Mouse (Mus musculus) CD4-positive helper T cell, adult 2 months (primary cell): ENCODE measurements at regions not wholly inside any gene's neighbourhood (a gene's known extent, or its start where the extent isn't known, plus 50 kb on each side); places are given as distances from the start of the nearest gene placed in this dataset.

Source experiments
- DNase-seq: peaks from one replicate; pipeline ENCODE4 v3.0.0-alpha.2; 2012; ENCODE audit warnings: low read depth, missing footprints, low spot score

GRCm38 (mm10) chr4:125765171-125765570 lies 259.2 kb upstream of the Csf3r start:
- no peak for DNase-seq

GRCm38 (mm10) chr4:125777126-125777525 lies 247.2 kb upstream of the Csf3r start:
- no peak for DNase-seq

GRCm38 (mm10) chr4:125780113-125780512 lies 244.2 kb upstream of the Csf3r start:
- no peak for DNase-seq

- DNase-seq = no peak
These were observed 243.3 kb upstream of the Csf3r start for GRCm38 (mm10) chr4:125780921-125781487.

DNA sequence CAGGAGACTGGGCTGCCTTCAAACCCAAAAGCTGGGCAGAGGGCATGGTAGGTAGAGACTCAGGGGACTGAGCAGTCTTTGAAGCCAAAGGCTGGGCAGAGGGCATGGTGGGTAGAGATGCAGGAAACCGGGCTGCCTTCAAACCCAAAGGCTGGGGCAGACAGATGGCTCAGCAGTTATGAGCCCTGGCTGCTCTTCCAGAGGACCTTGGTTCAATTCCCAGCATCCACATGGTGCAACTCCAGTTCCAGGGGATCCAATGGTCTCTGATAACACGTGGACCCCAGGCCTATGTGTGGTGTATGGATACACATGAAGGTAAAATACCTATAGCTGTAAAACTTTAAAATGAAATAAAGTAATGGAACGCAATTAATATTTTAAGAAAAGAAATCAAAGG lies 242.0 kb upstream of the Csf3r start:
- DNase-seq = no peak

- DNase-seq = no peak
These were observed 238.3 kb upstream of the Csf3r start for GRCm38 (mm10) chr4:125786083-125786482.

- no peak for DNase-seq
These were observed 229.7 kb upstream of the Csf3r start for GRCm38 (mm10) chr4:125794679-125795078.

GRCm38 (mm10) chr4:125807923-125808322 lies 216.4 kb upstream of the Csf3r start:
- no peak for DNase-seq

GRCm38 (mm10) chr4:125809446-125810108 lies 214.8 kb upstream of the Csf3r start:
- DNase-seq = no peak

- DNase-seq = no peak
These were observed 214.1 kb upstream of the Csf3r start for GRCm38 (mm10) chr4:125810247-125810646.

- no peak for DNase-seq
These were observed 210.0 kb upstream of the Csf3r start for GRCm38 (mm10) chr4:125814311-125814710.

DNA sequence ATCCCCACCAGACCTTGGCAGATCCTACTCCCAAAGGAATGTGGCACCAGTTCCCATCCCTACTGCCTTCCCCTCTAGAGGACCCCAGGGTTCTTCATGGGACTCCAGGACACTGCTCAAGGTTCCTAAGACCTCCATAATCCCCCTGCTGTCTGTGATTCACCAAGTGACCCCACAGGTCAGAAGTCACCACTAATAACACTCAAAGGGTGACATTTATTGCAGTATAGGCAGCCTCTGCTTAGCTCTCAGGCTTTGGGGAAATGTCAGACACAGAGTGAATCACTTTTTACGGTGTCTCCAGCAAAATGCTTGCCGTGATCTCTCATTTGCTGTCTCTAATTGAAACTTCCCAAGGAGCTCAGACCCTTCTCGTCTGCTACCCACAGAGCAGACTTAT lies 209.1 kb upstream of the Csf3r start:
- no peak for DNase-seq

DNA sequence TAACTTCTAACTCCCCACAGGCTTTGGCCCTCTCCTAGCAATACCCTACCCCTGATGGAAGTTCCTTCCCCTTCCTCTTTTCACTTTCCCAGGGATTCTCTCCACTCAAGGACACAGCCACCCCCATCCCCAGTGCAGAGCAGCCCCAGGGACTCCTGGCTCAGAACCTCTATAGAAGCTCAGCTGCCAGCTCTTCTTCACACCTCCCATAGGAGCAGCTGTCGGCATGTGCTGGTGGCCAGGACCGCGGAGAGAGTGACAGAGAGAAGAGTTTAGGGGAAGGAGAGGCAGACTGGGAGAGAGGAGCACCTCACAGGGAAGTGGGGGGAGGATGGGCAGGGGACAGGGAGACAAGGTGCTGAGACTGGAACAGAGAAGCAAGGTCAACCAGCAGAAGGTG lies 199.8 kb upstream of the Csf3r start:
- DNase-seq = no peak

GRCm38 (mm10) chr4:125826416-125826815 lies 197.9 kb upstream of the Csf3r start:
- no peak for DNase-seq

GRCm38 (mm10) chr4:125835250-125835649 lies 189.1 kb upstream of the Csf3r start:
- DNase-seq = no peak

- DNase-seq = no peak
These were observed 176.8 kb upstream of the Csf3r start for GRCm38 (mm10) chr4:125847568-125847967.

DNA sequence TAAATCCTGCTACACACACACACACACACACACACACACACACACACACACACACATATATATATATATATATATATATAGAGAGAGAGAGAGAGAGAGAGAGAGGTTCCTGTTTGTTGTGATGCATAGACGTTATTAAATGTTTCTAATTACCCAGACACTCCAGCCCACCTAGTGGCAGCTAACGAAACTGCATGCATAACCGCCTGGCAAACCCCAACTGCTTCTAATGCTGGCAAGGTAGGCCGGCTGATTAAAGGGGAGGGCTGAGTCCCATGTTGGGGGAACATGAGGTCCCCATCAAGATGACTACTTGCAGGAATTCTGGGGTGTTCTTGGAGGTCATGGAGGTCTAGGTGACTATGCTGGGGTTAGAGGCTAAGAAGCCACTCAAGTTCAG lies 174.1 kb upstream of the Csf3r start:
- DNase-seq = no peak

GRCm38 (mm10) chr4:125852545-125852944 lies 171.8 kb upstream of the Csf3r start:
- no peak for DNase-seq

DNA sequence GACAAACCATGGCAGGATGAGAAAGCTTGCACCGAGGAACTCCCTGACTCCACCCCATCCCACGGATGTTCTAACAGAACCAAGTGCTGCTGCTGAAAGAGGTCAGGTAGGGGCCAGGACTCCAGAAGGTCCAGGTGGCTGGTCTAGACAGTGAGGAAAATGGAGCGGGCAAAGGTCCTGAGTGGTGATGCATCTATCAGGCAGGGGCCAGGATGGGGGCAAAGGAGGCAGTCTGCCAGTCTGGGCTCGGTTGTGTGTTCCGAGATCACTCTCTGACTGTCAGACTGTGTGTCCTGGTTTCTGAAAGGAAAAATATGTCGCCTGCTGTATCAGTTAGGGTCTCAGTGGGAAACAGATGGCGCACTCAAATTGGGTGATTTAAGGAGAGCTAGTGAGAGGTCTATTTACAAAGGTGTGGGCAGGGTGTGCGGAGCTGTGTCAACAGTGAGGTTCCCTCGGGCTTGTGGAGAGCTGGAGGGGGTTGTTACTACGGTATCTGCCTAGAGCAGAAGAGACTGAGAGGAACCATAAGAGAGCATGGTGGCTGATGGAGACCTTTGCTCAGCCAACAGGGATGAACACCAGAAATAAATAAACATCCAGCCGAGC lies 168.3 kb upstream of the Csf3r start:
- DNase-seq = no peak

DNA sequence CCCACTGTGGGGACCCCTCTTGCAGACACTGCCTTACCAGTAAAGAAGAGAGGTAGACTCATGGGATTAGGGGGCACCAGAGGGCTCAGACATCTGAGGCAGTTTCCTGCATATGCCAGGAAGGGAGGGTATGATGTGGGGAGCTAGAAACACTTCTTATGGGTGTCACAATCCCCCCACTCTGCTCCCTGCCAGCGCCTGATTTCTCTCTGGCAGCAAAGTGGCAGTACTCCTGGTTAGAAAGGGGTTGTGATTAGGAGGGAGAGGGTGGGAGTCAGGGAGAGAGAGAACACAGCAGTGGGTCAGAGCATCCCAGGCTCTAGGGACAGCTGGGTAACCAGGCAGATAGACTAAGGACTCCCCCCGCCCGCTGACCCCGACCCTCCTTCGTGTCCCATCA lies 167.6 kb upstream of the Csf3r start:
- no peak for DNase-seq

DNA sequence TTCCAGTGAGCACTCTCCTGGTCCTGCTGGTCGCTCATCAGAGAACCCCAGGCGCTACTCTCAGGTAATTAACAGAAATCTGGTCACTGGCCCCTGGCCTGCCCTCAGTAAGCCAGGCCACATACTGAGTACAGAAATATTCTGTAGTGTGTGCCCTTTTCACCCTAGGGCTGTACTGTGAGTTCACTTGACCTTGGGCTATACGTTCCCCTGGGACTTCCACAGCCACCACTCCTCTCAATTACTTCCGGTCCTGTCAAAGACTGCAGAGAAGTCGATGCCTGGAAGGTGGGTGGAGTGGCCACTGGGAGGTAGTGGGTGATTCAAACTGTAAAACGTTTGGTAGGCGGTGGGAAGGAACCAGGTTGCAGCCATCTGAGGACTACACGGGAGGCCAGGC lies 159.3 kb upstream of the Csf3r start:
- DNase-seq = no peak

DNA sequence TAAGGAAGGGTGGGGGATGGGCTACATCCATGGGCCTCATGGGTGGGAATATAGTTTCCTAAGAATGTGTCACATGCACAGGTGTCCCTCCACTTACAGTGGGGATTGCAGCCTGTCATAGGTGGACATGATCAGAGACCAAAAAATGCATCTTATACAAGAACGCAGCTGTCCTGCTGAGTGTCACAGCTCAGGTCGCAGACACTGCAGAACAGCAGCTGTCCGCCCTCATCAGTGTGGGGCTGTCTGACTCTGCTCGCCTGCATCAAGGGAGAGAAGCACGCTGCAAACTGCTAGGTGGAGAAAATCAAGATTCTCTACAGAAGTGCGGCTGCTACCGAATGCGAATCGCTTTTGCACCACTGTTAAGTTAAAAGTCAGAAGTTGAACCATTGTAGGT lies 158.6 kb upstream of the Csf3r start:
- no peak for DNase-seq

DNA sequence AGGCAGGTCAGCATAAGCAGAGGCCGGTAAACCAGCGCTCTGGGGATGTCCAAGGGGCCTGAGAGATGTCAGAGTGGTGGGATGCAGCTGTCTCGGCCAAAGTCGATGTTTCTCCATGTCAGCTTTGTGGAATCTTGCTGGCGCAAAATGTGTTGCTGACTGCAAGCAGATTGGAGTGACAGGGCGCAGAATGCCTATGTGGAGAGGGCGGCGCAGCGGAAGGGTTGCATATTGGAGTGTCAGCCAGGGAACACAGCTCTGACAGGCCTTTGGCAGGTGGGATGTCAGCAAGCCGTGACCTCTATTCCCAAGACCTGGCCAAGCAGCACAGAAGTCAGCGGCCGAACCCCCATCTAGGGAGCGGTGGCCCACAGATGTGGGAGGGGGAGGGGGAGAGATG lies 153.1 kb upstream of the Csf3r start:
- DNase-seq = no peak
